Mouse (Mus musculus): ENCODE results near the gene Hand2.

Hand2 gene

DNA sequence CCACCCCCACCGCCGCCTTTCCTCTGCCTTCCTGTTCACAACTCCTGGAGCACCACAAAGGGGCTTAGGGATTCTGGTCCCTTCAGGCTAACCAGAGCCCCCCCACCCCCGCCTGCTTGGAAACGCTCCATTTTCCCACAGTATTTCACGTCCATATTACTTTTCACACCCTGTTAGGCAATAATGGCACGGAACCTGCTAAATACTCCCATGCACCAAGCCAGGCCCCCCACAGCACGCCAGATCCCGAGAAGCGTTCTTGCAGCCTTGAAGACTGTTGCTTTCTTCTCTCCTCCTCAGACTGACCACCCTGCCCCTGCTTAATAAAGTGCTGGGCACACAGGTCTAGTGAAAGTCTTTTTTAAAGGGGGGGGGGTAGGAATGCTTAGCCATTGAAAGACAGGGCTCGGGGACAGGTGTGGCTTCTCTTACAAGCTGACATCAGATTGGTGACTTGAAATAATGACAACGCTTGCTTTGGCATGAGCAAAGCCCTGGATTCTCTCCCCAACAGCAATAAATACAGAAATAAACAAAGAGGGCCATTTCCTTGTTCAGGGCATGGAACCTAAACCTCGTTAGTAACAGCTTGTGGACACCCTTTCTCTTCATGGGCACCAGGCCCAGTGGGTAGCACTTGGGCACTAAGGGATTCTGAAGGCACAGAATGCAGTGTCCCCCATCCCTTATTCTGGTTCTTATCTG is 21.8 kb downstream of the Hand2 start:
- in situ Hi-C loops (cut with MboI), result no loop called here

DNA sequence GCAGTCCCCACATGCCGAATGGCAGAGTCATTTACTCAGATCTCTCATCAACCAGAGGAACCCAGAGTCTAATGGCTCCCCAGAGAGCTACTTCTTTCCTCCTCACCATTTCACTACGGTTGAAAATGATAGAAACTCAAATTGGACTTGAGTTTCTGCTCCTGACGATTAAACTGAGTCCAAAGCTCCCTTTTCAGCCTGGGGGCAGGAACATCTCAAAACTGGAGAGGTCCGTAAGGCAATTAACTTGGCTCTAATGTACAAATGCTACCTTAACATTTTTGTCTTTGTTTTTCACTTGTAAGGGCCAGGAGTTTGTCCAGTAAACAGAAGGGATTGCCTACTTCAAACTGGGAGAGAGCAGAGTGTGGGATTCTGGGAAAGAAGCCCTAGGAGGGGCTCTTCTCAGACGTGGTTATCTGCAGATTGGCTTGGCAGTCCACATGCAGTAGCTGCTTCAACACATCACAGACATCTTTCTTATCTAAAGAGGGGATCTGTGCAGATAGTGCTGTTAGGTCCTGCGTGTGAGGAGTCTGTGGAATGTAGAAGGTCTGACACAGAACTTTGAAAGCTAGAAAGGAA is 23.0 kb downstream of the Hand2 start:
- in situ Hi-C loops (cut with MboI), result no loop called here

DNA sequence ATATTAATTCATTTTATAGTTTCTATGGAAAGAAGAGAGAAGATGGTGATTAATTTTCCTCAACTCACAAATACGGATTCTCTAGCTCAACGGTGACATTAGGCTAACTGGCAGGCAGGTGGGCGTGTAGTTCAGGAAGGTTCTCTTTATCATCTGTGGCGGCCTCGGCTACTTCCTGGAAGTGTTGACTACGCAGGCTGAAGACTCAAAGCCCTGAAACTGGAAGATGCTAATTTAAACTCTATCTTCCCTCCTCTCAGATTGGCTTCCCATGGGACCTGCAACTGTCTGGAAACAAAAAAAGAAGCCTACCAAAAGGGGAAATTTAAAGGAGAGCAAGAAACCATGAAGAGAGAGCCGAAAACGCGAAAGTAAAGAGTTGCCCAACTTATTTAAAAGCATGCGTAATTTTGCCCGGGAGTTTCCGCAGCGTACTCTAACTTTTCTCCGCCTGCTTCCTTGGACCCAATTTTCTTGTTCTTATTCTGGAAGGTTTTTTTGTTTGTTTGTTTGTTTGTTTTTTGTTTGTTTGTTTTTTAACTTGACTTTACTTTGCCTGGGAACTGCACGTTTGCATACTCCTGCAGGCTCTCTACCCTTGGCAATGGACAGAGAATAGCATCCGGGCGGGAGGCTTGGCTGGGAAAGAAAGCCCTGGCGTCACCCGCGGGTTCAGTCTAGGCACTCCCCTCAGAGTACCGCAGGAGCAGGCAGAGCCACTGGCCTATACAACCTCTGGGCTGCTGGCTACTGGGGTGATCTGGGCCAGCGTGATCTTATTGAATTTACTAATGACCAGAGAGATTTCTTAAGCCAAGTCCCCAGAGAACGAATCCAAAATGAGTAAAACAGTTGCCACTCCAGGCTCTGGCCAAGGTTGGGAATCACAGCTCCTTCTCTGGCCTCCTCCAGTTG is 24.4 kb downstream of the Hand2 start:
- in situ Hi-C loops (cut with MboI), result no loop called here

DNA sequence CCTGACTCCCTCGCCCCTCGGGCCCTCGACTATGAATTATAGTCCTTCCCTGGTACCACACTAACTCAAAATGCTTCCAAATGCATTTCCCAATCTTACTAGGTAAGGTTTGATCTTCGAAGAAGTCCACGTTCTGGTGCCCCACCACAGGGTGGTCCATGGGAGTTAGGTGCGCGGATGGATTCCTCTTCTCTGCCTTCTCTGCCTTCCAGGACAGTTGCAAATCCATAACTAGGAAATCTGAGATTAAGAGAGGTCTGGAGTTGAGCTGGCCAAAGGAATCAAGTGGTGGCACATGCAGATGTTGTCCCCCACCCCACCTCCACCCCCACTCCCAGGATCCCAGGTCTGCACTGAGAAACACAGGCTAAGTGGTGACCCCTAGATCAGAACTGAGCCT is 25.6 kb downstream of the Hand2 start:
- in situ Hi-C loops (cut with MboI), result no loop called here

DNA sequence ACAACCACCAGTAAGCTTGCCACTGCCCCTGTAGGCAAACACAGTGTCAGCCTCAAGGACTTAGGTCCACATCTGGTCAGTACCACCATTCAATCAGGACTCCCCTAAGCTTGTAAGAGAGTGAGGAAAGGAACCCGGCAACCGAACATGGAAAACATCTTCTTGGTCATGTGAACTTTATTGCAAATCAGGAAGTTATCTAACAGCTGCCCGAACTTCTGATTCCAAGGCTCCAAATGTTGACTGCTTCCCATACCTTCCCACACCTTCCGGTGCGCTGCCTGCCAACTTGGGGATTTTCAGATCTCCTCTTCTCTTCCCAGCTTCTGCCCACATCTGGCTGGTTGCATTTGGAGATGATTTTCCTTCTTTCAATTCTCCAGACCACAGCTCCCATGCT is 26.4 kb downstream of the Hand2 start:
- in situ Hi-C loops (cut with MboI), result no loop called here

DNA sequence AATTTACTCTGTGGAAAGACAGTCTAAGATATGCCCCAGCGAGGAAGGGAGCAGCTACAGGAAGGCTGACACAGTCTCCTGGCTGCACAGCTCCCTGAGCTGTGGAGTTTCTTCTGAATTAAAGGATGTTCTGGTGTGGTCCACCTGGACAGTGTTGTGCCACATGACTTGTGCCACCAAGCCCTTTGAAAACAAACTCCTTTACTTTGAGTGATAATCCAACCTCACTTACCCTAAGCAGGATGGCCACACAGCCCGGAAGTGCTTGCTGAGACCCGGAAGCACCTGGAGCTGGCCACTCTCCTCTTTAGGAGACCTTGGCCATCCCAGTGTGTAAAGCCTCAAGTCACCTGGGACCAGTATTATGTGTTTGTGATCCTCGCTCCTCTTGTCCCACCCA is 27.5 kb downstream of the Hand2 start:
- in situ Hi-C loops (cut with MboI), result no loop called here

DNA sequence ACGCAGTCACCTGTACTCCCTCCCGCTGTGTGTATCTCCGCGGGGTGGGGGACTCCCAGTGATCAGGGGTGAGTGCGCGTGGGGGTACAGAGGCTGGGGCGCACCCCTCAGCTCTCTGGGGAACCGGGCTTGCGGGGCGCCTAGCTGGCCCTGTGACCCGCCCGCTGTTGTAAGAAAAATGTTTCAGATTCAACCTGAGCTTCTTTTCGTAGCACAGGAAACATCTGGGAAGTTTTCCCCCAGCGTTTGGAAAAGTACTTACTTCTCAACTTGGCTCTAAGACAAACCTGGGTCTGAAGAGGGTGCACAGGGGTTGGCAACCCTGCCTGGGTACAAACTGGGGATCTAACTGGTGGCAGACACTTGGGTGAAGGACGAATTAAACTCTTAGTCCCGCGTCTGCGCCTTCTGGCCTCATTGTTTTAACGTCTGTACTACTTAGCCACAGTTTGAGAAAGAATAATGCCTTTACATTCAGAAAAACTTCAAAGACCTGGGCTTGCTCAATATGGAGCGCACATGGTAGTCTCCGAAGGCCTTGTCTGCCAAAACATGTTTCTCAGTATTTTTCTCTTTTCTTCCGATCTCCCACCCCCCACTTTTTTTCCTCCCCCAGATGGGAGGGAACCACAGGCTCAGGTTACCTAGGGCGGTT is 28.2 kb downstream of the Hand2 start:
- in situ Hi-C loops (cut with MboI), result no loop called here

DNA sequence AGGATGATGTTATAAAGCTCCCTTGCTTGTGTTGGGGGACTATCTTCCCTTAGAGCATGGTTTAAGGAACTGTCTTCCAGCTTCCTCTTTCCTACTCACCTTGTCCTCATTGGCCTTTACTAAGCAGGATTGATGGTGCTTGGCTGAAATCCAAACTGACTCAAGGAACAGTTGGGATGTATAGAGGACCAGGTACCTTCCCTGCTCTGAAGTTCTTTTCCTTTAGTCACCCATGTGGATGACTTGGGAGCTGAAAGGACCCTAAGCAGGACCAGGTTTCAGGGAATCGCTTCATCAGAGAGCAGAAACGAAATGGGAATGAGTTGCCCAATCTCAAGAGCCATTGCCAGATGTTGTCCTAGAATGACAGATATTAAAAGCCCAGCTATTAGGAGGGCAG is 31.1 kb downstream of the Hand2 start:
- in situ Hi-C loops (cut with MboI), result no loop called here

DNA sequence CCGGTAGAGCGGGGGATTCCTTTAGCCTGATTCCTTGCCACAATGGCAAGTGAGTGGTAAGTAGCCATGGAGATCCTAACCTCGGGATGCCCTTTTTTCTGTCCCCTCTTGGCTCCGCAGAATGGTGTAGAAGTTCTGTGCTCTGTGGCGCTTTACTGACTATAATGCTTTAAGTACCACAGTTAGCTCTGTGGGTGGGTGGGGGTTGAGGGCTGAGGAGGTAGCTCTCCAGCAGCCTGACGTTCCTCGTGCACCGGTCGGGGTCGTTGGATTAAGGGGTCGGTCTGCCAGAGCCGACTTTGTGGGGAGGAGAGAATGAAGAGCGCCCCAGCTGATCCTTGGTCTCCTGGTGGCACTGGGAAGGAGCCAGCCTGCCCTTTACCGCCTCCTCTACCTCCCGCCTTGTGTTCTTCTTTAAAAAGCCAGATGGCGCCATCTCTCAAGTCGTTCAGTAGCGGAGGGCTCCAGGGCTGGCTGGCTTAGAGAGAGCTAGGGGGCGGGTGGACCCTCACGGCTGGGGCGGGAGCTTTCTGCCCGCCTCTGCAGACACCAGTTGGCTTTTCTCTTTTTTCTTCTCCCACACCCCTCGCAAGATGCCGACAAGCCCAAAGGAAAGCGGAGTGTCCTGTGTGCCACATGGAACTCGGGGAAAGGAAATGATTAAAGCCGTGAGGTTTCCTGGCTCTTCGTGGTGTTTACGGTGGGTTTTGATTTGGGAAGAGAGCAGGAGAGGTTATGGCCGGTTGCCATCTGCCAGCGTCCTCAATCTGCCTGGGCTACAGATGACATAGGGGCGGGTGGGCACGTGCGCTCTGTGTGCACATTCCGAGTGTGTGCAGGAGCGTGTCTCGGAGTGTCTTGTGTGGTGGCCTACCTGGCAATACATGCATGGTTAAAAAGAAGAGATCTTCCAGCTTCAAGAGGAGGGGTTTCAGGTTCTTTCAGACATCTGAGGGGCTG is 32.8 kb downstream of the Hand2 start:
- in situ Hi-C loops (cut with MboI), result no loop called here

DNA sequence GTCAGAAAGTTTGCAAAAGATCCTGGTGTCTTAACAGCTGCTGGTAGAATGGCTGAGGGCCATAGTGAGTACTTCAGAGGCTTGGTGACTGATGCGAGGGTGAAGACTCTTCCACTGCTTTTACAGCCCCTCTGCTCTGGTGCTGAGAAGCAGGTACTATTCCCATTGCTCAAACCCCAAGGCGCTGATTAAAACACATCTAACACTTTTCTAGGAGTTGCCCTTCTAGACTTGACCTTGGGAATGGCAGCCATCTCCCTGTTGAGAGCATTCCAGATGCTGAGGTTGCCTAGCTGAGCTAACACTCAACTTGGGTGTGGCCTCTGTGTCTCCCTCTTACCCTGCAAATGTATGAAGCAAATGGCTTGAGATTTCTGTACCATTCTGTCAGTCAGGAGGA is 34.1 kb downstream of the Hand2 start:
- in situ Hi-C loops (cut with MboI), result no loop called here

DNA sequence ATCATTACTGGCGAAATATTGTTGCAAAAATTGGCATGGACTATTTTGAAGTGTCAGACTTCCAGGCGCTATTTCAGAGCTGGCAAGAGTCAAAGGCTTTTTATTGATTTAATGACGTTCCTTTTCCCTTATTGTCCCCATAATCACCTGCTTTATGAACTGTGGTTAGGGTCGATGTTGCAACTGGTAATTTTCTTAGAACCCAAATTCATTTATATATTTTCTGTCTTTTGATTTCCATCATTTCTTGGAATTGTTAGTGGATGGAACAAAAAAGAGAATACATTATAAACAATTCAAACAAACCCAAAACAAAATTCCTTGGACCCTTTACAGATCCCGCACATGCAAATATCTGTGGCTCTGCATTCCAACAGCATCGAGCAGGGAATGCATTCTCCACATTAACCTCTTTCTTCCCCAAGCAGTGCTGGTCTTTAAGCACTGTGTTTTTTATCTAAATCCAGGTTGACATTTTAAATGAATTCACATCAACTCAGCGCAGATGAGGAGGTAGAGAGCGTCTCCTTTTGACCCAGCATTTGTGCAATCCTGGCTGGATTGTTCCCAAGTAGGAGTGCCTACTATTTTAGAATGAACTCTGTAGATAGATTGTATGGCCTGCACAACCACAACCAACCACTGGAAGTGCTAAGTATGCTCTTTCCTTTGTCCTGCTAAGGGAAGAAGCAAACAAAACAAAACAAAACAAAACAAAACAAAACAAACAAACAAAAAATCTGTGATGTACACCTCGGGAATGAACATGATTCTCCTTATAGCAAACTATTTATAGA is 35.9 kb downstream of the Hand2 start:
- in situ Hi-C loops (cut with MboI), result no loop called here

DNA sequence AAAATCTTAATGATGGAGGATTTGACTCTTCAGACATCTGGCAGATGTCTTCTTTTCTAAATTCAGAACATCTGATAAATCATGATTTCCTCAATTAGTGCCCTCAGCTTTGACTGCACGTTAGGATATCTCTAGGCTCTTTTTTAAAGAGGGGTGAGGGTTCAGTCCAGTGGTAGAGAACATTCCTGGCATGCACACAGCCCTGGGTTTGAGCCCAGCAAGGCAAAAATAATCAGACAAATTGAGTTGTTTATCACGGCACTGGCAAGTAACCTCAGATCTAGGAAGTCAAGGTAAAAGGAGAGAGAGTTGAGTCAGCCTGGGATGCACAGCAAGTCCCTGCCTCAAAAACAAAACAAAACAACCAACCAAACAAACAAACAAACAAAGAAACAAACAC is 39.7 kb downstream of the Hand2 start:
- in situ Hi-C loops (cut with MboI), result no loop called here

DNA sequence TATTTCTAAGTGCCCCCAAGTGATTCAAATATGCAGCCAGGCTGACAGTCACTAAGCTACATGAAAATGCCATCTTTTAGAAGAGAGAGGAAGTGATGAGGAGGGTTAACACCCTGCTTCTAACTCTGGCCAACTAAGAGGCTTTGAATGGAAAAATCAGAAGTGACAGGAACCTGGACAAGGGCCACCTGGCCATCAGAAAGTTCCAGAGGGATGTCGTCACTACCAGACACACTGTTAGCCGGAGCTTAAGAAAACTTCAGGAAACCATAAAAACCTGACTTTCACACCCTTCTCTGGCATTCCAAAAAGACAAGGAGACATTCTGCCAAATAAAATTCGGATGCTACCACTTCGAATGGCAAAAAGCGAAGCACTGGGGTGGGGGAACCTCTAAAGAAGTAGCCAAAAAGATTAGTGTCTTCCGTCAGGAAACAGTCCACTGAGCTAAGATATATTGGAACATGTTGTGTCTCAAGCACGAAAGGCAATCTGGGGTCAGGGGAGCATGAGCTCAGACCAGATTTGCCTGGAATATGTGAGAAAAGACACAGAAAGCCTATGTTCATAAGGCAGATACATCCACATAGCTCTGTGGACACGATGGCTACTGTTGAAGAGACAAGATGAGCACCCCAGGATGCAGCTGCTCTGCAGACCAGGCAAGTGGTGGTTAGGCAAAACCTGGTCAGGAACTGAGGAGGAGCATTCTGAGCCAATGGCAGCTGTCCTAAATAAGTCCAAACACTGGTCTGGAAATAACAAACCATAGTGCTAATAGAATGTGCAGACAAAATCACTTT is 40.4 kb downstream of the Hand2 start:
- in situ Hi-C loops (cut with MboI), result no loop called here

DNA sequence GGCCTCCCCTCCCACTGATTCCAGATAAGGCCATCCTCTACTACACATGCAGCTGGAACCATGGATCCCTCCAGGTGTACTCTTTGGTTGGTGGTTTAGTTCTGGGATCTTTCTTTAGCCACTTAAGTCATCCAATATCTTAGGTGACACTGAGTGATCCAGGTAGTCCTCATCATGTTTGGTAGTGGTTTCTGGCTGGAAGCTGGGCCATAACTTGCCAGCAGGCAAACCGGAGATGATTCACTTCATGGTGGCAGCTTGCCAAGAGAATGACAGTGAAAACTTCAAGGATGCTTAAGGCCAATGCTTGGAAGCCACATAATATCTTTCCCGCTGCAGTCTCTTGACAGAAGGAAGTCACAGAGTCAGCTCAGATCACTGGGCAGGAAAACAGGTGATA is 42.1 kb downstream of the Hand2 start:
- in situ Hi-C loops (cut with MboI), result no loop called here

DNA sequence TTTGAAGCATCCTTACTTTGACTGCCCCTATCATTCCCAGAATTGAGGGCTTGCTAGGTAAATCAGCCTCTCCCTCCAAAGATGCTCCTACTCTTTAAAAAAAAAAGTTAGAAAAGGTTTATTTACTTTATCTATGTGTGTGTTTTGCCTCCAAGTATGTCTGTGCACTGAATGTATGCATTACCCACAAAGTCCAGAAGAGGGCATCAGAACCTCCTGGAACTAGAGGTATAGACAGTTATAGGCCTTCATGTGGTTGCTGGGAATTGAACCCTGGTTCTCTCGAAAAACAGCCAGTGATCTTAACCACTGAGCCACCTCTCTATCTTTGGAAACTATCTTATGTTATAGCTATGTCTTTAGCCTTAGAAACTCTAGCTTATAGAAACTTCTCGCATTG is 53.3 kb downstream of the Hand2 start:
- in situ Hi-C loops (cut with MboI), result no loop called here

All from mature B cell (primary cell).